Mouse (Mus musculus): ENCODE results near the gene Fam89b. TPM values are rescaled to one million over a fixed set of nuclear protein-coding genes. Genes with fewer than 3 reads are reported as not detected.

Fam89b gene
- polyA plus RNA-seq, 1 experiment from 2014 or later: 194 TPM

GRCm38 (mm10) chr19:5750951-5751350 is 21.5 kb upstream of the Fam89b start:
- H3K27ac ChIP-seq (replicated peaks): no peak overlapping the region
- peaks cover 95% of the 10 kb centered on the region for H3K27me3 ChIP-seq
- peak overlapping the region; percentile 34 for H3K9ac ChIP-seq
- WGBS: 5% methylated on average over 22 of the region's 22 CpGs
- no peak for ATAC-seq (ENCODE audit: low read depth)
- H3K4me2 ChIP-seq: no peak overlapping the region
- no peaks in the 10 kb centered on the region for H3K9me3 ChIP-seq
- H3K4me3 ChIP-seq: no peak overlapping the region
- peaks cover 3% of the 10 kb centered on the region; the same call in 1 of the 2 replicates for H3K36me3 ChIP-seq
- peaks cover 22% of the 10 kb centered on the region for H3K4me1 ChIP-seq (replicated peaks)

- H3K36me3 ChIP-seq: peaks cover 3% of the 10 kb centered on the region; the same call in 1 of the 2 replicates
- whole genome bisulfite sequencing: 84% methylated on average over 6 of the region's 6 CpGs
- H3K4me3 ChIP-seq: no peak overlapping the region
- no peaks in the 10 kb centered on the region for H3K9me3 ChIP-seq
- H3K4me2 ChIP-seq: no peak overlapping the region
- ATAC-seq (ENCODE audit: low read depth): no peak
- H3K9ac ChIP-seq: no peak overlapping the region
- H3K27ac ChIP-seq (replicated peaks): no peak overlapping the region
- H3K4me1 ChIP-seq (replicated peaks): peaks cover 32% of the 10 kb centered on the region
- peaks cover 95% of the 10 kb centered on the region for H3K27me3 ChIP-seq
These were observed 20.0 kb upstream of the Fam89b start for GRCm38 (mm10) chr19:5749476-5749875.

DNA sequence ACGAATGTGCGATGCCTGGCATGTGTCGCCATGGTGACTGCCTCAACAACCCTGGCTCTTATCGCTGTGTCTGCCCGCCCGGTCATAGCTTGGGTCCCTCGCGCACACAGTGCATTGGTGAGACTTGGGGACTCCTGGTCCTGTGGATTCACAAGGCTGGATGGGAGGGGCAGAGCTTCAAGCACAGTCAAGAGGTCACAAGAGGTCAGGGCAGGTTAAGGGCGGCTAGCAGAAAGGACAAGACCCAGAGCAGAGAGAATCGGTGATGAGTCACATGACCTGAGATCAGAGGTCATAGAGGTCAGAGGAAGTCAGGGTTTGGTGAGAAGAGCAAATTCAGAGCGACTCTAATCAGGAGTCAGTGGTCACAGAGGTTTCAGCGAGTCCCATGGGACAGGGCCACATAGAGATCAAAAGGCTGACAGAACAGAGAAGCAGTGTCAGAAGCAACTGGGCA is 17.5 kb upstream of the Fam89b start:
- Histone ChIP-seq H3K4me2 (no peak overlapping the region), H3K4me1 (replicated peaks) (peaks cover 55% of the 10 kb centered on the region), H3K36me3 (no peaks in the 10 kb centered on the region), H3K9me3 (no peaks in the 10 kb centered on the region), H3K9ac (no peak overlapping the region), H3K4me3 (no peak overlapping the region), H3K27me3 (peaks cover 95% of the 10 kb centered on the region), H3K27ac (replicated peaks) (no peak overlapping the region)
- no peak for ATAC-seq (ENCODE audit: low read depth)
- 20% methylated on average over 12 of the region's 12 CpGs for WGBS

GRCm38 (mm10) chr19:5745756-5746710 is 16.6 kb upstream of the Fam89b start:
- 5% methylated on average over 32 of the region's 36 CpGs for WGBS
- peaks cover 55% of the 10 kb centered on the region for H3K4me1 ChIP-seq (replicated peaks)
- peak overlapping the region; percentile 25 for H3K4me3 ChIP-seq
- H3K27me3 ChIP-seq: peaks cover 86% of the 10 kb centered on the region
- H3K36me3 ChIP-seq: no peaks in the 10 kb centered on the region
- H3K27ac ChIP-seq (replicated peaks): no peak overlapping the region
- peak overlapping the region; percentile 61 for H3K9ac ChIP-seq
- peak overlapping the region; percentile 50 for H3K4me2 ChIP-seq
- ATAC-seq (ENCODE audit: low read depth): no peak
- no peaks in the 10 kb centered on the region for H3K9me3 ChIP-seq

DNA sequence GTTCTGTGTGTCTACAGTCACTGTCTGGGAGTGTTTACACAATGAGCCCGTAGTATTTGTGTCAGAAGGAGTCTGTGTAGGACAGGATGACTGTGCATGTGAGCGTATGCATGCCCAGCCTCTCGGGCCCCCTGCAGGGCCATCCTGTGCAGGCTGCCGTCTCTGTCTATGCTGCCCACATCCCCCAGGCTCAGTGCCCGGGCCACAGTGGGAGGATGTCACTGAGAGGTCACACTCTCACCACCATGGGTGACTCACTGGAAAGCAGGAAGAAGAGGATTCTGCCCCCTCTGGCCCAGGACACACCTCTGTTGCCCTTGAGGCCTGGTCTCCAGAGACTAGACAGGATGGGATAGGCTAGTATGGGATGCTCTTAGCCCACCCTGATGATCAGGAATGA is 14.1 kb upstream of the Fam89b start:
- Histone ChIP-seq H3K9me3 (no peaks in the 10 kb centered on the region), H3K4me2 (peak overlapping the region; percentile 96), H3K36me3 (no peaks in the 10 kb centered on the region), H3K4me1 (replicated peaks) (peaks cover 62% of the 10 kb centered on the region), H3K27me3 (peaks cover 81% of the 10 kb centered on the region), H3K4me3 (no peak overlapping the region), H3K9ac (0 out of 2 replicates have a peak overlapping the region, but pooled peaks have one; percentile 22), H3K27ac (replicated peaks) (no peak overlapping the region)
- WGBS: 49% methylated on average over 5 of the region's 5 CpGs
- ATAC-seq (ENCODE audit: low read depth): no peak

- under 1% methylated on average over 32 of the region's 32 CpGs for WGBS
These were observed 12.8 kb upstream of the Fam89b start for GRCm38 (mm10) chr19:5742241-5742641.

GRCm38 (mm10) chr19:5741641-5742240 is 12.3 kb upstream of the Fam89b start:
- peak; percentile 65 for ATAC-seq (ENCODE audit: low read depth)
- Histone ChIP-seq H3K4me3 (peak overlapping the region; percentile 66), H3K9me3 (no peaks in the 10 kb centered on the region), H3K27me3 (peaks cover 77% of the 10 kb centered on the region), H3K4me1 (replicated peaks) (peaks cover 60% of the 10 kb centered on the region), H3K36me3 (no peaks in the 10 kb centered on the region), H3K27ac (replicated peaks) (peak overlapping the region; percentile 82), H3K9ac (peak overlapping the region; percentile 88), H3K4me2 (peak overlapping the region; percentile 96)
- WGBS: under 1% methylated on average over 54 of the region's 55 CpGs

More at GRCm38 (mm10) chr19:5742241-5742641, 12.8 kb upstream of the Fam89b start:
- H3K4me3 ChIP-seq: peak overlapping the region; percentile 66
- no peaks in the 10 kb centered on the region for H3K9me3 ChIP-seq
- peaks cover 62% of the 10 kb centered on the region for H3K4me1 ChIP-seq (replicated peaks)
- peak overlapping the region; percentile 82 for H3K27ac ChIP-seq (replicated peaks)
- ATAC-seq (ENCODE audit: low read depth): peak; percentile 51; the same call in 1 of the 2 replicates
- H3K27me3 ChIP-seq: peaks cover 77% of the 10 kb centered on the region
- peak overlapping the region; percentile 96 for H3K4me2 ChIP-seq
- H3K9ac ChIP-seq: peak overlapping the region; percentile 88
- no peaks in the 10 kb centered on the region for H3K36me3 ChIP-seq

DNA sequence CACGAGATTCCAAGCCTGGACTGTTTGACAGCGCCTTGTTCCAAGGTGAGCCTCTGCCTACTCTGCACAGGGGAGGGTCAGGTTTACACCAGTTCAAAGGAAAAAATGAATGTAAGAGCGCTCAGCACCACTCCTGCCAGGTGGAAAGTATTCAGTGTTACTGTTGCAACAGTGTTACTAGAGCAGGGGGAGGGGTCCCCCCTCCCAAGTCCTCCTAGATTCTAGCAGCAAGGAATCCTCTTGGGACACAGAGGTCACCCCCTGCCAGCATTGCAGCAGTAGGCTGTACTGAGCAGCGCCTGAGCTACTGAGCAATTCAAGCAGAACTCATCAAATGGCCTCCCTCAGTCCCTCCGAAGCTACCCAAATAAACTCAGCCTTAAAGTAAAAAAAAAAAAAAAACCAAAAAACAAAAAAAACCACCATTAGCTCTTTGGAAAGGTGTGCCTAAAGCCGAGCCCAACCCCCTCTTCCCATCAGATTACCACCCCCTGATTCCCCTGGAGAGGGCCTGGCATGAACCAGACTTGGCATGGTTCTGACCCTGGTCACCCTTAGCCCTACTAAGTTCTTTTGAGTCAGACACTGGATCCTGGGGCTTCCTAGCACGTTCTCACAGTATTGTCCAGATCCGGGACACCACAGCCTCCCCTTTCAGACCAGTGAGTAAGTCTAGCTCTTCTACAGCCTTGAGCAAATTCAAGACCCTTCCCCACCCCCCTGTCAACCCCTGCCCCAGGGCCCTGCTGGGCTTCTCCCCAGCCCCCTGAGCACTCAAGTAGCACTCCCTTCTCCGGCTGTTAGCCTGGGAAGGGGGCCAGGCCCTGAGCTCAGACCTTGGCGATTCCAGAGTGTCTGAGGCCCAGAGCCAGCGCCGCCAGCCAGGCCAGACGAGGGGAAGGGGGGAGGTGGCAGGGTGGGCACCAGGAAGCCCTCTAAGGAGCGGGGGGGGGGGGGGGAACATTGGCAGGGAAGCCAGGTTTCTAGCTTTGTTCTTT is 11.2 kb upstream of the Fam89b start, which contains the start of gene Ltbp3:
Gene Ltbp3, plus strand, starts transcription at position 585 of the 998 bp plus-strand sequence.
- Histone ChIP-seq H3K9me3 (no peaks in the 10 kb centered on the region), H3K27me3 (peaks cover 77% of the 10 kb centered on the region), H3K27ac (replicated peaks) (peak within 1 kb of the TSS; percentile 82), H3K9ac (peak within 1 kb of the TSS; percentile 88), H3K4me1 (replicated peaks) (peaks cover 49% of the 10 kb centered on the region), H3K4me3 (peak within 1 kb of the TSS; percentile 66), H3K36me3 (no peaks in the 10 kb centered on the region), H3K4me2 (peak within 1 kb of the TSS; percentile 96)
- WGBS: 19% methylated on average over 12 of the region's 14 CpGs
- peak; percentile 60 for ATAC-seq (ENCODE audit: low read depth)

- 65% methylated on average over 2 of the region's 2 CpGs for WGBS
These were observed 10.0 kb upstream of the Fam89b start for GRCm38 (mm10) chr19:5739446-5739845.

DNA sequence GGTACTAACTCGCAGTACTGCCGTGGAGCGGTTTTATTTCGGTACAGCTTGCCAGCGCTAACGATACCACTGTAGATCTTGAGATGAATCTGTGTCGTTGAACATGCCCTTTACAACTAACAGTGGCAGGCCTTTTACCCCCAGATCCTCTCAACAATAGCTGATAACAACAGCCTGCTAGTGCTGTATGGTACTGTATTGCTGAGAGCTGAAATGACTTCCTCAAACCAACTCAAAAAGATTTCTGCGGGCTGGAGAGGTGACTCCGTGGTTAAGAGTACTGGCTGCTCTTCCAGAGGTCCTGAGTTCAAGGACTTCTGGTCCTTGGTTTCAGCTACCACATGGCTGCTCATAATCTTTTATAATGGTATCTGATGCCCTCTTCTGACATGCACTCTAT is 4.9 kb upstream of the Fam89b start:
- Histone ChIP-seq H3K4me1 (replicated peaks) (peaks cover 23% of the 10 kb centered on the region), H3K27ac (replicated peaks) (no peak overlapping the region), H3K4me2 (no peak overlapping the region), H3K36me3 (0 out of 2 replicates have a peak, but pooled peaks cover 4% of the 10 kb centered on the region), H3K9me3 (no peaks in the 10 kb centered on the region), H3K27me3 (peaks cover 28% of the 10 kb centered on the region), H3K9ac (no peak overlapping the region), H3K4me3 (no peak overlapping the region)
- WGBS: 82% methylated on average over 9 of the region's 9 CpGs
- no peak for ATAC-seq (ENCODE audit: low read depth)

More at GRCm38 (mm10) chr19:5739446-5739845, 10.0 kb upstream of the Fam89b start:
- Histone ChIP-seq H3K4me2 (no peak overlapping the region), H3K36me3 (no peaks in the 10 kb centered on the region), H3K9ac (no peak overlapping the region), H3K4me3 (no peak overlapping the region), H3K27ac (replicated peaks) (no peak overlapping the region), H3K27me3 (peaks cover 70% of the 10 kb centered on the region), H3K4me1 (replicated peaks) (peaks cover 42% of the 10 kb centered on the region), H3K9me3 (no peaks in the 10 kb centered on the region)
- no peak for ATAC-seq (ENCODE audit: low read depth)
